Mouse (Mus musculus) intestine, postnatal 0 days (tissue): Measurements from ENCODE around the gene Rhbdf2. TPM values are rescaled to one million over a fixed set of nuclear protein-coding genes. Genes with fewer than 3 reads are reported as not detected.

Source experiments
- ATAC-seq: fragments of 200-750 bp; cut with Nextera tagmentation; 2 replicates; pipeline ENCODE4 v1.8.0; 2017; ENCODE audit warnings: mild to moderate bottlenecking, moderate TSS enrichment, moderate library complexity
- H3K27ac ChIP-seq: fragments of 300-500 bp; sonication (generic); 2 replicates; pipeline ENCODE4 v1.5.1; 2014; ENCODE audit warnings: mild to moderate bottlenecking, low read depth, low read length, moderate library complexity
- H3K27me3 ChIP-seq: fragments of 300-500 bp; sonication (generic); replicated peaks from 2 replicates; pipeline ENCODE4 v1.6.1; 2014; ENCODE audit warnings: low read length, mixed read lengths; ENCODE audit not compliant: control insufficient read depth, insufficient read depth
- H3K36me3 ChIP-seq: fragments of 300-500 bp; sonication (generic); 2 replicates; pipeline ENCODE4 v1.6.1; 2014; ENCODE audit warnings: mild to moderate bottlenecking, moderate library complexity; ENCODE audit not compliant: control insufficient read depth, insufficient read depth
- H3K4me1 ChIP-seq: fragments of 300-500 bp; sonication (generic); replicated peaks from 2 replicates; pipeline ENCODE4 v1.6.1; 2014; ENCODE audit warnings: antibody characterized with exemption, low read length, mixed read lengths; ENCODE audit not compliant: control insufficient read depth, insufficient read depth
- H3K4me2 ChIP-seq: fragments of 300-500 bp; sonication (generic); replicated peaks from 2 replicates; pipeline ENCODE4 v1.6.1; 2014; ENCODE audit warnings: low read depth, mild to moderate bottlenecking, moderate library complexity
- H3K4me3 ChIP-seq: fragments of 300-500 bp; sonication (generic); 2 replicates; pipeline ENCODE4 v1.5.1; 2014; ENCODE audit warnings: low read depth, low read length
- H3K9ac ChIP-seq: fragments of 300-500 bp; sonication (generic); 2 replicates; pipeline ENCODE4 v1.6.1; 2014; ENCODE audit warnings: mild to moderate bottlenecking, low read depth, low read length
- H3K9me3 ChIP-seq: fragments of 300-500 bp; sonication (generic); 2 replicates; pipeline ENCODE4 v1.6.1; 2016; ENCODE audit warnings: mixed run types; ENCODE audit not compliant: control insufficient read depth
- CTCF ChIP-seq: sonication (generic); IDR thresholded peaks from 2 replicates; pipeline ENCODE4 v1.5.1; 2016; ENCODE audit warnings: low read depth, mild to moderate bottlenecking, control low read depth, antibody characterized with exemption, moderate library complexity
- WGBS: fragments of 180-500 bp; shearing (Covaris S2); extraction: QIAGEN DNeasy Blood & Tissue Kit; methylation state at CpG from one replicate; pipeline ENCODE4 v1.1.7; 2014; 5-methylcytosine and 5-hydroxymethylcytosine counted together
- polyA plus RNA-seq: library from polyadenylated mRNA; unstranded; fragments of >200 nt; fragmentation: Nextera tagmentation; extraction: Ambion mirVana; gene quantifications from 2 replicates; pipeline ENCODE4 v1.2.1, GENCODE M21; 2015

Rhbdf2 gene
- polyA plus RNA-seq, 1 experiment from 2014 or later, result 7.6 TPM

GRCm38 (mm10) chr11:116651339-116651738 is 24.5 kb upstream of the Rhbdf2 start:
- H3K27me3 ChIP-seq, result peaks cover 18% of the 10 kb centered on the region
- H3K9ac ChIP-seq, result 0 out of 2 replicates have a peak overlapping the region, but pooled peaks have one; percentile 1
- H3K9me3 ChIP-seq, result no peaks in the 10 kb centered on the region
- no peak overlapping the region for H3K4me2 ChIP-seq
- no peak for TF ChIP-seq CTCF
- H3K4me3 ChIP-seq, result no peak overlapping the region
- no peaks in the 10 kb centered on the region; the same call in 1 of the 2 replicates for H3K36me3 ChIP-seq
- ATAC-seq, result no peak
- 0 out of 2 replicates have a peak, but pooled peaks cover 2% of the 10 kb centered on the region for H3K4me1 ChIP-seq
- no peak overlapping the region for H3K27ac ChIP-seq
- 83% methylated on average over 8 of the region's 8 CpGs for WGBS

- no peak for ATAC-seq
- no peak for TF ChIP-seq CTCF
- Histone ChIP-seq H3K9ac (no peak overlapping the region), H3K27ac (no peak overlapping the region), H3K36me3 (no peaks in the 10 kb centered on the region; the same call in 1 of the 2 replicates), H3K4me2 (no peak overlapping the region), H3K4me3 (no peak overlapping the region), H3K4me1 (0 out of 2 replicates have a peak, but pooled peaks cover 2% of the 10 kb centered on the region), H3K27me3 (peaks cover 18% of the 10 kb centered on the region), H3K9me3 (no peaks in the 10 kb centered on the region)
- WGBS, result 86% methylated on average over 8 of the region's 8 CpGs
Measured at GRCm38 (mm10) chr11:116650811-116651210, 24.0 kb upstream of the Rhbdf2 start.

GRCm38 (mm10) chr11:116649711-116650337 is 23.0 kb upstream of the Rhbdf2 start:
- TF ChIP-seq CTCF, result no peak
- no peaks in the 10 kb centered on the region; the same call in 1 of the 2 replicates for H3K36me3 ChIP-seq
- no peak for ATAC-seq
- no peaks in the 10 kb centered on the region for H3K9me3 ChIP-seq
- 0 out of 2 replicates have a peak, but pooled peaks cover 2% of the 10 kb centered on the region for H3K4me1 ChIP-seq
- H3K4me2 ChIP-seq, result no peak overlapping the region
- H3K9ac ChIP-seq, result no peak overlapping the region
- no peak overlapping the region for H3K4me3 ChIP-seq
- H3K27me3 ChIP-seq, result peaks cover 18% of the 10 kb centered on the region
- 87% methylated on average over 13 of the region's 13 CpGs for WGBS
- H3K27ac ChIP-seq, result no peak overlapping the region

- ATAC-seq, result no peak
- Histone ChIP-seq H3K4me3 (no peak overlapping the region), H3K9me3 (no peaks in the 10 kb centered on the region), H3K4me1 (0 out of 2 replicates have a peak, but pooled peaks cover 2% of the 10 kb centered on the region), H3K27me3 (peaks cover 17% of the 10 kb centered on the region), H3K36me3 (no peaks in the 10 kb centered on the region), H3K9ac (no peak overlapping the region), H3K4me2 (no peak overlapping the region), H3K27ac (peak overlapping the region; percentile 5; the same call in 1 of the 2 replicates)
- WGBS, result 70% methylated on average over 10 of the region's 10 CpGs
- TF ChIP-seq CTCF, result no peak
Measured at GRCm38 (mm10) chr11:116648976-116649375, 22.2 kb upstream of the Rhbdf2 start.

GRCm38 (mm10) chr11:116648213-116648921 is 21.5 kb upstream of the Rhbdf2 start:
- Histone ChIP-seq H3K4me3 (no peak overlapping the region), H3K27me3 (peaks cover 14% of the 10 kb centered on the region; the same call in 1 of the 2 replicates), H3K9me3 (no peaks in the 10 kb centered on the region), H3K9ac (no peak overlapping the region), H3K36me3 (no peaks in the 10 kb centered on the region), H3K4me1 (0 out of 2 replicates have a peak, but pooled peaks cover 2% of the 10 kb centered on the region), H3K4me2 (no peak overlapping the region), H3K27ac (peak overlapping the region; percentile 15)
- ATAC-seq, result no peak
- WGBS, result 50% methylated on average over 18 of the region's 18 CpGs
- no peak for TF ChIP-seq CTCF

- Histone ChIP-seq H3K27me3 (peaks cover 6% of the 10 kb centered on the region; the same call in 1 of the 2 replicates), H3K9ac (no peak overlapping the region), H3K4me2 (no peak overlapping the region), H3K9me3 (no peaks in the 10 kb centered on the region), H3K4me1 (0 out of 2 replicates have a peak, but pooled peaks cover 2% of the 10 kb centered on the region), H3K4me3 (no peak overlapping the region), H3K36me3 (no peaks in the 10 kb centered on the region), H3K27ac (peak overlapping the region; percentile 64)
- peak; percentile 39 for TF ChIP-seq CTCF
- ATAC-seq, result no peak
- WGBS, result 49% methylated on average over 11 of the region's 11 CpGs
Measured at GRCm38 (mm10) chr11:116647340-116647991, 20.6 kb upstream of the Rhbdf2 start.
